Mouse (Mus musculus) CH12F3 (cell line): ENCODE measurements around the gene Rere.

Experiments used
- in situ Hi-C: fragments of 300-500 bp; cut with MboI; formaldehyde crosslinking; loops from 2 replicates; pipeline ENCODE4 v1.14.3; 2020; ENCODE audit warnings: low sequenced_read_pairs

Rere gene

GRCm38 (mm10) chr4:150625425-150625824 lies 344.0 kb downstream of the Rere start:
- in situ Hi-C loops, result no loop called here

- in situ Hi-C loops, result no loop called here
Measured at GRCm38 (mm10) chr4:150625951-150626732, 344.7 kb downstream of the Rere start.

- in situ Hi-C loops, result no loop called here
Measured at GRCm38 (mm10) chr4:150629266-150629665, 347.8 kb downstream of the Rere start.

- in situ Hi-C loops, result no loop called here
Measured at GRCm38 (mm10) chr4:150635568-150635967, 354.1 kb downstream of the Rere start.

GRCm38 (mm10) chr4:150636635-150637034 lies 355.2 kb downstream of the Rere start:
- in situ Hi-C loops, result no loop called here

GRCm38 (mm10) chr4:150644299-150644698 lies 362.9 kb downstream of the Rere start:
- in situ Hi-C loops, result no loop called here

- in situ Hi-C loops, result no loop called here
Measured at GRCm38 (mm10) chr4:150649327-150649726, 367.9 kb downstream of the Rere start.

GRCm38 (mm10) chr4:150651390-150652277 lies 370.2 kb downstream of the Rere start, which contains the start of gene Slc45a1:
Gene Slc45a1 (minus strand): TSS chr4:150652174.
- in situ Hi-C loops, result loop anchor here (10.0 kb wide), 1 partner anchor 223 kb away; no protein-coding TSS in a partner anchor

GRCm38 (mm10) chr4:150653072-150653599 lies 371.7 kb downstream of the Rere start:
- in situ Hi-C loops, result loop anchor here (10.0 kb wide), 1 partner anchor 222 kb away; no protein-coding TSS in a partner anchor

- in situ Hi-C loops, result loop anchor here (10.0 kb wide), 1 partner anchor 219 kb away; no protein-coding TSS in a partner anchor
Measured at GRCm38 (mm10) chr4:150655989-150656388, 374.5 kb downstream of the Rere start.

- in situ Hi-C loops, result loop anchor here (10.0 kb wide), 1 partner anchor 218 kb away; no protein-coding TSS in a partner anchor
Measured at GRCm38 (mm10) chr4:150656504-150656903, 375.1 kb downstream of the Rere start.

- in situ Hi-C loops, result loop anchor here (10.0 kb wide), 1 partner anchor 215 kb away; no protein-coding TSS in a partner anchor
Measured at GRCm38 (mm10) chr4:150659926-150660610, 378.6 kb downstream of the Rere start.

GRCm38 (mm10) chr4:150661886-150662285 lies 380.4 kb downstream of the Rere start:
- in situ Hi-C loops, result no loop called here

- in situ Hi-C loops, result no loop called here
Measured at GRCm38 (mm10) chr4:150663192-150663591, 381.7 kb downstream of the Rere start.

GRCm38 (mm10) chr4:150664726-150665125 lies 383.3 kb downstream of the Rere start:
- in situ Hi-C loops, result no loop called here

GRCm38 (mm10) chr4:150665806-150666205 lies 384.4 kb downstream of the Rere start:
- in situ Hi-C loops, result no loop called here
